Mouse (Mus musculus) WW6 (cell line): Measurements from ENCODE around the gene Prss34.
A peak's percentile ranks its signal among the peaks of the same experiment; 100 is the strongest.

Experiments used
- DNase-seq: peaks from one replicate; pipeline ENCODE4 v3.0.0-alpha.2; 2013; ENCODE audit warnings: low read depth, low spot score

Gene Prss34

GRCm38 (mm10) chr17:25318354-25318753 is 20.2 kb downstream of the Prss34 start, which contains the start of gene Prss29:
TSS of gene Prss29 (plus strand) at chr17:25318654.
- DNase-seq = no peak

GRCm38 (mm10) chr17:25320819-25321218 is 22.6 kb downstream of the Prss34 start:
- no peak for DNase-seq

GRCm38 (mm10) chr17:25322930-25323329 is 24.7 kb downstream of the Prss34 start:
- DNase-seq = no peak

- DNase-seq = no peak
Measured at GRCm38 (mm10) chr17:25332321-25332720, 34.1 kb downstream of the Prss34 start.

GRCm38 (mm10) chr17:25333943-25334342 is 35.7 kb downstream of the Prss34 start:
- peak; percentile 45 for DNase-seq

- DNase-seq = no peak
Measured at GRCm38 (mm10) chr17:25338218-25338617, 40.0 kb downstream of the Prss34 start.

GRCm38 (mm10) chr17:25340003-25340402 is 41.8 kb downstream of the Prss34 start:
- no peak for DNase-seq

- no peak for DNase-seq
Measured at GRCm38 (mm10) chr17:25341490-25341889, 43.3 kb downstream of the Prss34 start.

GRCm38 (mm10) chr17:25345462-25345861 is 47.3 kb downstream of the Prss34 start, which contains the start of gene Tpsab1:
TSS of gene Tpsab1 (minus strand) at chr17:25345562.
- no peak for DNase-seq
